Mouse (Mus musculus) E14TG2a.4 (cell line): ENCODE measurements around the gene Suv39h1.

Experiments
- CTCF ChIP-seq: conservative IDR thresholded peaks from 2 replicates; pipeline ENCODE4 v1.5.1; 2014; ENCODE audit warnings: low read length
- POU5F1 ChIP-seq: IDR thresholded peaks from 2 replicates; pipeline ENCODE4 v1.6.1; 2014; ENCODE audit warnings: low read length, borderline replicate concordance

DNA sequence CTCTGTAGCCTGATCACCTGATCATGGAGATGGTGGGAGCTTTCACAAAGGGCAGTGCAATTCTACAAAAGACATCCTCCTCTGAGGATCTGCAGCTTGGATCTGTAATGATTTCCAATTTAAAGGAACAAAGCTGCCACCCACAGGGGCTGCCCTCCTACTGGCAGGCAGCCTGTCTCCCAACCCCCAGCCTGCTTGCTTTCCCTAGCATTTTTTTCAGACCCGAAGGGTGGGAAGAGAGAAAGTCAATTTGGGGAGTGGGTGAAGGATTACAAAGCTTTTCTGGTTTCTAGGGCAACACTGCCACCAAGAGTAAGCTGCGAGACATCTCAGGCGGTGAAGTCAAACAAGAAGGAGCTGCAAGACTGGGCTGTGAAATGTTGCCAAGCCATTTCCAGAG is 26.5 kb upstream of the Suv39h1 start:
- TF ChIP-seq CTCF (peak; percentile 27; the same call in 1 of the 2 replicates), POU5F1 (no peak)
